Mouse (Mus musculus) brain, embryonic 14.5 days (tissue): Measurements from ENCODE around the gene Fam110a.

Source experiments
- CTCF ChIP-seq: fragments of 200-500 bp; IDR thresholded peaks from 2 replicates; pipeline ENCODE4 v1.5.1; 2012; ENCODE audit warnings: inconsistent platforms, mild to moderate bottlenecking, moderate library complexity, borderline replicate concordance; ENCODE audit not compliant: insufficient read depth, insufficient read length; ENCODE audit errors: extremely low read depth
- POLR2A ChIP-seq: fragments of 200-500 bp; IDR thresholded peaks from 2 replicates; pipeline ENCODE4 v1.6.1; 2012; ENCODE audit warnings: mild to moderate bottlenecking, inconsistent platforms, borderline replicate concordance; ENCODE audit not compliant: poor library complexity, insufficient read depth, insufficient read length, severe bottlenecking; ENCODE audit errors: extremely low read depth

DNA sequence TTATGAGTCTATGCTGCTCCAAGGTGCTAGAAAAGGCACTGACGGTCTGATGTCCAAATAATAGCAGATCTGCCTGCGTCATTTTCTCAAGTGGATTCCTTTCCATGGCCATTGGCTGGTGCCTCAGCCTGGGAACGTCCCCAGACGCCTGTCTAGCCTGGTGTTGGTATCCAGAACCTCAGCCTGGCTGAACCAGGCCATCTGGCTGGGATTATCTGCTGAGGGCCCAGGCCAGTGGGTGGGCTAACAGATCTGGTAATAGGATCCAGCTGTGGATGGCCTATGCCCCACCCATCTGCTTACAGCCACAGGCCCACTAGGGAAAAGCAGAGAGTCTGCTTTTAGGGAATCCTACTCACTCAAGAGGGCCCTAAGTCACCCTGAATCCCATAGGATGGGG, 58.4 kb downstream of the Fam110a start:
- TF ChIP-seq CTCF: no peak
- TF ChIP-seq POLR2A: no peak
